In the genomic region with DNA sequence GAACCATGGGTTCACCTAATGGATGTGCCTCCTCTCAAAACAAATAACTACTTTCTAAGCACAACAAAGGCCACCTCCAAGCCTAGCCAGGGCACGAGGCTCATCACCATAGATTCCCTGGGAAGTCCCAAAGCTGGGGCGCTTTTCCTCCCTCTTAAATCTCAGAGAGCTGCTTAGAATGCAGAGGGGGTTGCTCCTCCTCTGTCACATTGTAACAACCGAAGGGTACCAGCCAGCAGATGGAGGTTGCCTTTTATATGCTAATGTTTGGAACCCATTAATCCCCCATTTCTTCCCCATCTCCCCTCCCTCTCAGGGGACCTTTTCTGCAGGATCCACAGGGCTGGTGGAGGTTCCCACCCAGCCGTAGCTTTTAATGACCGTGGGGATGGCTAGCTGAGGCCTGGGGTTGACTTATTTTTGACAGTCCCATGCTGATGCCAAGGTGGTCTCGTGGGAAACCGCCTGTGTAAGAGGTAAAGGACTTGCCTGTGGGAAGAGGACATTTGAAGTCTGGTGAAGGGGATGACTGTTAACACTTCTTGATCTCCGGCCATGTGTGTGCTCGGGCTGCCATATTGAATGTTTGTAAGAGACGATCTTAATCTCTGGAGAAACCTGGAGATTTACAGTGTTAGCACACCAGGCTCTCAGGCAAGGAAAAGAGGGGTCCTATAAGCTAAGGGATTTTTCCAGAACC, we compare ENCODE assay signal across 9 mouse cellular contexts.
DNase-seq lines count a peak whose midpoint lies in the region; ATAC-seq and TF ChIP-seq lines count a peak whose summit lies in the region.
"Had no signal": no experiment of that assay in that cellular context is flagged by ENCODE, and none has a peak within 500 bp of the region (broad histone marks: within the 10 kb centered on the region; RNA-seq: fewer than 3 reads in every experiment).

No protein-coding gene starts in this region.

- H3K4me1 ChIP-seq in kidney, embryonic 15.5 days = peaks cover 46% of the 10 kb centered on the region
- H3K4me1 ChIP-seq in kidney, embryonic 14.5 days (ENCODE audit: control insufficient read depth, insufficient read depth, low read length) = peaks cover 30% of the 10 kb centered on the region
- peaks cover 47% of the 10 kb centered on the region for H3K4me1 ChIP-seq in embryonic facial prominence, embryonic 12.5 days
- H3K4me1 ChIP-seq in hindbrain, embryonic 14.5 days (replicated peaks; ENCODE audit: control insufficient read depth, insufficient read depth, low read length) = peaks cover 35% of the 10 kb centered on the region
- H3K4me1 ChIP-seq in midbrain, postnatal 0 days (ENCODE audit: insufficient read depth, low read length) = peaks cover 10% of the 10 kb centered on the region; the same call in 1 of the 2 replicates

- H3K4me3 ChIP-seq in kidney, embryonic 15.5 days (replicated peaks) = no peak overlapping the region
- no peak overlapping the region for H3K4me3 ChIP-seq in kidney, embryonic 14.5 days (ENCODE audit: low read length)
- H3K4me3 ChIP-seq in embryonic facial prominence, embryonic 12.5 days = no peak overlapping the region
- no peak overlapping the region for H3K4me3 ChIP-seq in hindbrain, embryonic 14.5 days (replicated peaks; ENCODE audit: low read length)
- no peak overlapping the region for H3K4me3 ChIP-seq in midbrain, postnatal 0 days (ENCODE audit: low read depth, low read length)
- H3K4me3 ChIP-seq: stomach, embryonic 15.5 days had no signal

- no peaks in the 10 kb centered on the region for H3K36me3 ChIP-seq in kidney, embryonic 15.5 days
- H3K36me3 ChIP-seq in kidney, embryonic 14.5 days (ENCODE audit: control insufficient read depth, insufficient read depth, low read length) = no peaks in the 10 kb centered on the region
- no peaks in the 10 kb centered on the region for H3K36me3 ChIP-seq in embryonic facial prominence, embryonic 12.5 days
- H3K36me3 ChIP-seq in hindbrain, embryonic 14.5 days (replicated peaks; ENCODE audit: control insufficient read depth, insufficient read depth) = no peaks in the 10 kb centered on the region
- H3K36me3 ChIP-seq in midbrain, postnatal 0 days (ENCODE audit: insufficient read depth, low read length) = no peaks in the 10 kb centered on the region
- H3K36me3 ChIP-seq: stomach, embryonic 15.5 days had no signal

- no peak overlapping the region for H3K4me2 ChIP-seq in kidney, embryonic 15.5 days
- H3K4me2 ChIP-seq in kidney, embryonic 14.5 days (replicated peaks; ENCODE audit: low read depth, low read length) = no peak overlapping the region
- no peak overlapping the region for H3K4me2 ChIP-seq in embryonic facial prominence, embryonic 12.5 days (replicated peaks)
- H3K4me2 ChIP-seq in hindbrain, embryonic 14.5 days (replicated peaks) = no peak overlapping the region
- no peak overlapping the region for H3K4me2 ChIP-seq in midbrain, postnatal 0 days (ENCODE audit: low read depth, low read length, poor library complexity, severe bottlenecking)

- DNase-seq in hindbrain, embryonic 14.5 days (ENCODE audit: low spot score) = peak; percentile 44
- peak; percentile 68 for DNase-seq in midbrain, postnatal 0 days (ENCODE audit: low spot score)
- DNase-seq in gastrocnemius, postnatal 25 days = no peak
- no peak for DNase-seq in layer of hippocampus, adult 11-12 months (ENCODE audit: low spot score)
- DNase-seq in lung, postnatal 36 days = no peak

- no peaks in the 10 kb centered on the region for H3K27me3 ChIP-seq in kidney, embryonic 15.5 days
- no peaks in the 10 kb centered on the region for H3K27me3 ChIP-seq in kidney, embryonic 14.5 days (ENCODE audit: control insufficient read depth, insufficient read depth, low read length)
- no peaks in the 10 kb centered on the region for H3K27me3 ChIP-seq in embryonic facial prominence, embryonic 12.5 days
- H3K27me3 ChIP-seq in hindbrain, embryonic 14.5 days (ENCODE audit: control insufficient read depth, insufficient read depth, low read length) = no peaks in the 10 kb centered on the region
- H3K27me3 ChIP-seq in midbrain, postnatal 0 days (ENCODE audit: insufficient read depth, low read length) = no peaks in the 10 kb centered on the region
- H3K27me3 ChIP-seq: stomach, embryonic 15.5 days had no signal

- ATAC-seq in kidney, embryonic 15.5 days (replicated peaks; ENCODE audit: low FRiP score) = no peak
- ATAC-seq in kidney, embryonic 14.5 days (ENCODE audit: low FRiP score, low TSS enrichment) = no peak
- ATAC-seq in embryonic facial prominence, embryonic 12.5 days (ENCODE audit: insufficient number of reproducible peaks, insufficient read depth, low FRiP score, low TSS enrichment) = no peak
- ATAC-seq in hindbrain, embryonic 14.5 days (ENCODE audit: low FRiP score) = peak; percentile 88
- ATAC-seq in midbrain, postnatal 0 days (ENCODE audit: low FRiP score) = peak; percentile 90

- no peak for TF ChIP-seq CTCF in midbrain, postnatal 0 days (IDR thresholded peaks at IDR 0.05)

- H3K9ac ChIP-seq in kidney, embryonic 15.5 days = no peak overlapping the region
- no peak overlapping the region for H3K9ac ChIP-seq in kidney, embryonic 14.5 days (ENCODE audit: low read depth, low read length)
- no peak overlapping the region for H3K9ac ChIP-seq in embryonic facial prominence, embryonic 12.5 days
- H3K9ac ChIP-seq in hindbrain, embryonic 14.5 days = no peak overlapping the region
- no peak overlapping the region for H3K9ac ChIP-seq in midbrain, postnatal 0 days (replicated peaks; ENCODE audit: low read length, poor library complexity, severe bottlenecking)
- H3K9ac ChIP-seq: stomach, embryonic 15.5 days had no signal

- peak overlapping the region; percentile 49; the same call in 1 of the 2 replicates for H3K27ac ChIP-seq in kidney, embryonic 15.5 days
- no peak overlapping the region for H3K27ac ChIP-seq in kidney, embryonic 14.5 days (ENCODE audit: low read depth, low read length)
- H3K27ac ChIP-seq in embryonic facial prominence, embryonic 12.5 days = peak overlapping the region; percentile 78
- H3K27ac ChIP-seq in hindbrain, embryonic 14.5 days = peak overlapping the region; percentile 76
- peak overlapping the region; percentile 65; the same call in 1 of the 2 replicates for H3K27ac ChIP-seq in midbrain, postnatal 0 days (ENCODE audit: low read depth, low read length)
- H3K27ac ChIP-seq: stomach, embryonic 15.5 days had no signal

- WGBS in kidney, embryonic 15.5 days = 73% methylated on average over 10 of the region's 10 CpGs
- whole genome bisulfite sequencing in kidney, embryonic 14.5 days = 71% methylated on average over 10 of the region's 10 CpGs
- 63% methylated on average over 10 of the region's 10 CpGs for WGBS in embryonic facial prominence, embryonic 12.5 days
- WGBS in hindbrain, embryonic 14.5 days = 20% methylated on average over 10 of the region's 10 CpGs
- 22% methylated on average over 10 of the region's 10 CpGs for WGBS in midbrain, postnatal 0 days

- H3K9me3 ChIP-seq in kidney, embryonic 15.5 days (replicated peaks) = no peaks in the 10 kb centered on the region
- no peaks in the 10 kb centered on the region for H3K9me3 ChIP-seq in kidney, embryonic 14.5 days (ENCODE audit: control insufficient read depth, low read length)
- H3K9me3 ChIP-seq in embryonic facial prominence, embryonic 12.5 days = no peaks in the 10 kb centered on the region
- H3K9me3 ChIP-seq in hindbrain, embryonic 14.5 days (ENCODE audit: control insufficient read depth, low read length) = no peaks in the 10 kb centered on the region
- H3K9me3 ChIP-seq in midbrain, postnatal 0 days (ENCODE audit: low read length) = no peaks in the 10 kb centered on the region
- H3K9me3 ChIP-seq: stomach, embryonic 15.5 days had no signal

Comparison
In these comparisons a context has a peak if more than half of its experiments do, and no peak if none do; other contexts are left out.
1. ATAC-seq: peak in hindbrain, embryonic 14.5 days (single experiment) and midbrain, postnatal 0 days (single experiment); none in kidney, embryonic 15.5 days (single experiment), kidney, embryonic 14.5 days (single experiment) and embryonic facial prominence, embryonic 12.5 days (single experiment).
2. DNase-seq: peak in hindbrain, embryonic 14.5 days (single experiment) and midbrain, postnatal 0 days (single experiment); none in gastrocnemius, postnatal 25 days (single experiment), layer of hippocampus, adult 11-12 months (single experiment) and lung, postnatal 36 days (single experiment).